Mouse (Mus musculus): ENCODE data around the gene Nrxn1. TPM values are rescaled to one million over a fixed set of nuclear protein-coding genes. Genes with fewer than 3 reads are reported as not detected.

The Nrxn1 gene
- polyA plus RNA-seq, 1 experiment: not detected

DNA sequence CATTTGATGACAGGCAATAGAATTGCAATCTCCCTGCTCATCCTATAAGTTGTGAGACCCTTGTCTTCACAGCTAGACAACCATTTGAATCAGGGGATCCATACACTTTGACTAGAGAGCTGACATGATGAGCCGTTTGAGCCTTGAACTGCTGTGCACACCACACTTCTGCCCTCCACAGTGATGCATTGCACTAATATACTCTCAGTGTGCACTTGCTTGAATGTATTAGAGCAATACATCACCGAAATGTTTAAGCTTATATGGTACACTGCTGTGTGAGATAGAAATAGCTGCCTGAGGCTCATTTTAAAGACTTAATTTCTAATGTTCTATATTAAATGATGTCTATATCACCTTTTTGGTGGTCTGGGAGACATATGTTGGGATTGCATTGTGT lies 430.6 kb downstream of the Nrxn1 start:
- WGBS: 90% methylated on average over 2 of the region's 2 CpGs
- TF ChIP-seq POLR2A (IDR thresholded peaks at IDR 0.05; ENCODE audit: insufficient read depth, low read depth, low read length) (no peak), CTCF (IDR thresholded peaks at IDR 0.05; ENCODE audit: insufficient read depth, low read depth, low read length) (no peak)

DNA sequence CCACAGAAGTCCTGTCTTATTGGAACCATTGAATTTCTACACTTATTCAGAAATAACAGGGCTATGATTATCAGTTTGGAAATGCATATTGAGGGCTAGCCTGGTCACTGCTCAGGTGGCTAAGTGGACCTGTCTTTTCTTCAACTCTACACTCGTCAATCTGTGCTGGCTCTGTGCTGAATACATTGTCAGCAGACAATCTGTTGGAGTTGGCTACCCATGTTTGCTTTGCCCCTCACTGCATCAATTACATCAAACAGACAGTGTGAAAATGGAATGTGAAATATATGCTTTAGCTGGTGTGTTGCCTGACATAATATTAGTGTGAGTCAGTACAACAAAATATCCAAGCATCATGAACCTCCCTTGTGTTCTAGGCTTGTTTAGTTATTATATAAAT lies 438.4 kb downstream of the Nrxn1 start:
- H3K4me1 ChIP-seq (ENCODE audit: control insufficient read depth, insufficient read depth, low read length): no peaks in the 10 kb centered on the region
- TF ChIP-seq CTCF (IDR thresholded peaks at IDR 0.05; ENCODE audit: insufficient read depth, low read depth, low read length): no peak
- TF ChIP-seq POLR2A (IDR thresholded peaks at IDR 0.05; ENCODE audit: insufficient read depth, low read depth, low read length): no peak
- H3K27ac ChIP-seq (ENCODE audit: insufficient read depth, low read depth, low read length): no peak overlapping the region
- WGBS: 84% methylated on average over 1 of the region's 1 CpGs
- no peak overlapping the region for H3K4me3 ChIP-seq (ENCODE audit: insufficient read depth, low read depth, low read length)

More for the DNA sequence above, 430.6 kb downstream of the Nrxn1 start:
- no peak overlapping the region for H3K4me3 ChIP-seq (ENCODE audit: insufficient read depth, low read depth, low read length)
- no peaks in the 10 kb centered on the region for H3K4me1 ChIP-seq (ENCODE audit: control insufficient read depth, insufficient read depth, low read length)
- no peak overlapping the region for H3K27ac ChIP-seq (ENCODE audit: insufficient read depth, low read depth, low read length)

DNA sequence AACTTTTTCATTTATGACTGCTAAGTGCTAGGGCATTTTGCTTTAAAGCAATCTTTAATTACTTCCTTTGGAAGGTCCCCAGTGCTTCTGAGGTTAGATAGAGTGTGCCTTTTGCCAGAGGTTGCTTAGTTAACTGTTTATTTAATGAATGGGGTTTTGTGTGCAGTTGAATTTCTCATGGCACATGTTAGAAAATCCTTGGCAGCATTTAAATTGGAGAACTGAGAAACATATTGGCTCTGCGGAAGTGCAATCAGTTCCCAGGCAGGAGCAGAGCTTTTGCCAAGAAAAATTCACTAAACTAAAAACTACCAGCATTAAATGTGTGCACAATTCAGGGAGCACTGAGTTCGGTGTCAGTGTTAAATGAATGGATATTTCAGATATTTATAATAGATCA lies 439.5 kb downstream of the Nrxn1 start:
- whole genome bisulfite sequencing: 45% methylated on average over 2 of the region's 2 CpGs
- Histone ChIP-seq H3K27ac (ENCODE audit: insufficient read depth, low read depth, low read length) (no peak overlapping the region), H3K4me3 (ENCODE audit: insufficient read depth, low read depth, low read length) (no peak overlapping the region), H3K4me1 (ENCODE audit: control insufficient read depth, insufficient read depth, low read length) (no peaks in the 10 kb centered on the region)
- no peak for TF ChIP-seq POLR2A (IDR thresholded peaks at IDR 0.05; ENCODE audit: insufficient read depth, low read depth, low read length)
- no peak for TF ChIP-seq CTCF (IDR thresholded peaks at IDR 0.05; ENCODE audit: insufficient read depth, low read depth, low read length)

DNA sequence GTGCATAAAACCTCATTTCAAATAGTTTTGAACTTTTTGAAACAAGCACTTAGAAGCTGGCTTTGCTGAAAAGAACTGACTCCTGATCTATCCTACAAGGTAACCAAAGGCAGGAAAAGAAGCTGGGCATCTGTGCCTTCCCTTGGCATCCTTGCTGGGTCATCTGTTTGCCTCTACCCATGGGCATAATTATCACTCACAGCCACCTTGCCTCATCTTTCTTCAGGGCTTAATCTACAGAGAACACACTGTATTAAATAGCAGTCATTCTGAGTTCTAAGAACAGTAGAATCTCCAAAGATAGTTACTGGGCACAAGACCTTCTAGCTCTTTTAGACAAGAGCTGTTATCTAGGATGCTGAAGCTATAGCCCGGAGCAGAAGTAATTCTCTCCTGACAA lies 442.6 kb downstream of the Nrxn1 start:
- no peak for TF ChIP-seq POLR2A (IDR thresholded peaks at IDR 0.05; ENCODE audit: insufficient read depth, low read depth, low read length)
- TF ChIP-seq CTCF (IDR thresholded peaks at IDR 0.05; ENCODE audit: insufficient read depth, low read depth, low read length): no peak

DNA sequence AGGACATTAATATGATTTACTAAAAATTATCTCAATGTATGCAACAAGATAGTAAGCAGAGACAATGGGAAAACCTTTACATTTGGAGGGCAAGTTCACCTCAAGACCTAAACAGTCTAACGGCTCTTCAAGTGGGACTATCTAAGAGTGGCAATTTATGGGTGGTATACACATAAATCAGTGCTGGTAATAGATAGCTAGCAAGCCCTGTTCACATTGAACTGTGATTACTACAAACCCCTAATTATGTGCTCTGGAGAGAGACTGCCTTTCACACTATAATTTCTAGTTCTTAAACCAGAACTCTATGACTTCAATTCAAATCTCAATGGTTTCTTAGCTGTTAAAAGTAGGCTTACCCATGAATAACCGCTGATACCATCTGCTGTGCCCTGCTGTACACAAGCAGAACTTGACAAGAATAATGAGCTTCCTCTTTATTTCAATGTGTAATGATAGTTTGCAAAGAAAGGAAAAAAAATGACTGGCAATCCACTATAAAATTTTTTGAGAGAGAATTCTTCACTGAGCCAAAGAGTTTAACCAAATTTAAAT lies 453.8 kb downstream of the Nrxn1 start:
- no peak overlapping the region for H3K4me3 ChIP-seq (ENCODE audit: insufficient read depth, low read depth, low read length)

More for the DNA sequence above, 442.6 kb downstream of the Nrxn1 start:
- H3K27ac ChIP-seq (ENCODE audit: insufficient read depth, low read depth, low read length): no peak overlapping the region
- H3K4me1 ChIP-seq (ENCODE audit: control insufficient read depth, insufficient read depth, low read length): no peaks in the 10 kb centered on the region
- WGBS: 83% methylated on average over 1 of the region's 1 CpGs
- no peak overlapping the region for H3K4me3 ChIP-seq (ENCODE audit: insufficient read depth, low read depth, low read length)

DNA sequence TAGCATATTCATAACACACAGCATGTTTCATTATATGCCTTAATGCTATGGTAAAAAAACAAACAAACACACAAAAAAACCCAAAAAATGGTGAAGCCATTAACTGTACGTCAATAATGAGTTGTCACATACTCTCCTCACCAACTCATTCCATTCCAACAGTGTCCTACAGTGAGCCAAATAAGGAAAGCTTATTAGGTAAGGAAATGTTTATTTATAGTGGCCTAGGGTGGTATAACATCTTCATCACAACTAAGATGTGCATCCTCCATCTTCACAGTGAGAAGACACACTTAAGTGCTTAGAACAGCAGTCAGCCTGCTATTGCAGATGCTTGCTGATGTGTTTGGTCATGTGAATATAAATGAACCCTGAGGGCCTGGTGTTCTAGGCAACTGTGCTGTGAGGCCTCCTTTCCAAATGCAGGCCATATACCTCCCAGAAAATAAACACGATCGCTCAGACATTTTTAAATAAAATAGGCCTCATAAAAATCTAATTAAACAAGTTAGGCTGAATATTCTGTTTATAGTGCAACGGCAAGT lies 454.6 kb downstream of the Nrxn1 start:
- Histone ChIP-seq H3K27ac (ENCODE audit: insufficient read depth, low read depth, low read length) (peak overlapping the region; percentile 29; the same call in 1 of the 2 replicates), H3K4me1 (ENCODE audit: control insufficient read depth, insufficient read depth, low read length) (no peaks in the 10 kb centered on the region), H3K4me3 (ENCODE audit: insufficient read depth, low read depth, low read length) (no peak overlapping the region)
- WGBS: 81% methylated on average over 4 of the region's 4 CpGs
- no peak for TF ChIP-seq CTCF (IDR thresholded peaks at IDR 0.05; ENCODE audit: insufficient read depth, low read depth, low read length)
- no peak for TF ChIP-seq POLR2A (IDR thresholded peaks at IDR 0.05; ENCODE audit: insufficient read depth, low read depth, low read length)

More for the DNA sequence above, 453.8 kb downstream of the Nrxn1 start:
- Histone ChIP-seq H3K4me1 (ENCODE audit: control insufficient read depth, insufficient read depth, low read length) (no peaks in the 10 kb centered on the region), H3K27ac (ENCODE audit: insufficient read depth, low read depth, low read length) (no peak overlapping the region)
- 24% methylated on average over 2 of the region's 2 CpGs for WGBS
- TF ChIP-seq POLR2A (IDR thresholded peaks at IDR 0.05; ENCODE audit: insufficient read depth, low read depth, low read length) (no peak), CTCF (IDR thresholded peaks at IDR 0.05; ENCODE audit: insufficient read depth, low read depth, low read length) (no peak)

DNA sequence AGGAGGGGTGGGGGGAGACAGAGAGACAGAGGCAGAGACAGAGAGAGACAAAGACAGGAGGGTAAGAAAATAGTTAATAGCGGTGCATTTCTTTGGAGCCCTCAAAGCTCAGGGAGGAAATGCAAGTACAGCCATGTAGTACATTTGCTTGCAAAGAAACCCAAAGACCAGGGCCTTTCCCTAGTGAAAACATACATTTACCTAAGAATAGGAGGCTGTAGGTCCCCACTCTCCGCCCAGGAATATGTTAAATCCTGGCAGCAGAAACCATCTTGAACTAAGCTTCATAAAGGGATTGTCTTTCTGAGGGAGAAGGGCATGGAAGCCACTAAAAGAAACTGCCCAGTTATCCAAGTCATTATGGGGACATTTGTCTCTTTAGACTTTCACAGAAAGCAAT lies 461.5 kb downstream of the Nrxn1 start:
- Histone ChIP-seq H3K4me1 (ENCODE audit: control insufficient read depth, insufficient read depth, low read length) (peaks cover 3% of the 10 kb centered on the region), H3K4me3 (ENCODE audit: insufficient read depth, low read depth, low read length) (no peak overlapping the region), H3K27ac (ENCODE audit: insufficient read depth, low read depth, low read length) (no peak overlapping the region)
- 79% methylated on average over 2 of the region's 2 CpGs for WGBS
- TF ChIP-seq CTCF (IDR thresholded peaks at IDR 0.05; ENCODE audit: insufficient read depth, low read depth, low read length) (no peak), POLR2A (IDR thresholded peaks at IDR 0.05; ENCODE audit: insufficient read depth, low read depth, low read length) (no peak)

DNA sequence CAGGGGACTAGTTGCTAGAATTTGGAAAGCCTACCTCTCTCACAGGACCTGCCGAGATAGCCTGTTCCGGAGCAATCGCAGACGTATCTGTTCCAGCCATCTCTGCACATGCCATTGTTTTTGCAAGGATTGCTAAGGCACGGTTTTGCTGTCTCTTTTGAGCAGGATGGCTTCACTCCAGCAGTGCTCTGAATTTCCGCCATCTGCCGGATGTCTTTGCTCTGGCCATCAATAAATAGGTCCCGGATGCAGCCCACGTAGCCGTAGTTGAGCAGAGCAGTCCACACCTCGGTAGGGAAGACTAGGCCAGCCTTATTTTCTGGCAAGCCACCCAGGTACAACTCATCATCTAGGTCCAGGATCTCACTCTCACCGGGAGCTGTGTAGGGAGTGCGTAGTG lies 463.0 kb downstream of the Nrxn1 start:
- H3K4me3 ChIP-seq (ENCODE audit: insufficient read depth, low read depth, low read length): no peak overlapping the region
- WGBS: 82% methylated on average over 13 of the region's 13 CpGs
- H3K4me1 ChIP-seq (ENCODE audit: control insufficient read depth, insufficient read depth, low read length): peaks cover 3% of the 10 kb centered on the region
- TF ChIP-seq CTCF (IDR thresholded peaks at IDR 0.05; ENCODE audit: insufficient read depth, low read depth, low read length) (no peak), POLR2A (IDR thresholded peaks at IDR 0.05; ENCODE audit: insufficient read depth, low read depth, low read length) (no peak)
- H3K27ac ChIP-seq (ENCODE audit: insufficient read depth, low read depth, low read length): no peak overlapping the region

DNA sequence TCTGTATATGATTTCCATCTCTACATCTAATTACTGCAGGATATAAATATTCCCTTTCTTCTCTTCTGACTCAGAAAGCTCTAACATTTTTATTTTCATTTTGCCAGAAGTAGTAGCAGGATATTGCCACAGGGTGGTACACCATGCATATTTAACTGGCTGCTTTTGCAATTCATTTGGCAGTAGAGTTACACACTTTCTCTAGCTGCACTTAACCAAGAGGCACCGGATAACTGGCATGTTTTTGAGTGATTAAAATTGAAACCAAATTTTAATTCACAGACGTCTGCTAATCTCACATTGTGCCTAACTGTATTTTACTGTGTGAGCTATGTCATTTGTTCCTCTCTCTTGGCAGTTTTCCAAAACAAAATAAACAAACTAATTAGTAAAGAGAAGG lies 464.4 kb downstream of the Nrxn1 start:
- Histone ChIP-seq H3K27ac (ENCODE audit: insufficient read depth, low read depth, low read length) (no peak overlapping the region), H3K4me1 (ENCODE audit: control insufficient read depth, insufficient read depth, low read length) (peaks cover 3% of the 10 kb centered on the region), H3K4me3 (ENCODE audit: insufficient read depth, low read depth, low read length) (no peak overlapping the region)
- TF ChIP-seq POLR2A (IDR thresholded peaks at IDR 0.05; ENCODE audit: insufficient read depth, low read depth, low read length): no peak
- TF ChIP-seq CTCF (IDR thresholded peaks at IDR 0.05; ENCODE audit: insufficient read depth, low read depth, low read length): no peak
- 2% methylated on average over 2 of the region's 2 CpGs for WGBS
